Mouse (Mus musculus): ENCODE measurements around the gene Nip7.
"Not testable (repeated sequence)": the region's sequence is repeated elsewhere in the genome, so short reads cannot be mapped to it uniquely, and the experiment has no call there.

Nip7 gene

GRCm38 (mm10) chr8:107065511-107066496 is 9.1 kb downstream of the Nip7 start, which contains the start of gene Tmed6:
Tmed6 (minus strand) TSS chr8:107065644.
- in situ Hi-C loops (cut with MboI, MseI), result no loop called here

- in situ Hi-C loops (cut with MboI, MseI), result no loop called here
Observed at GRCm38 (mm10) chr8:107073706-107074105, 17.0 kb downstream of the Nip7 start.

- in situ Hi-C loops (cut with MboI, MseI), result no loop called here
Observed at GRCm38 (mm10) chr8:107074128-107074527, 17.5 kb downstream of the Nip7 start.

- in situ Hi-C loops (cut with MboI, MseI), result no loop called here
Observed at GRCm38 (mm10) chr8:107076239-107076888, 19.7 kb downstream of the Nip7 start.

- in situ Hi-C loops (cut with MboI, MseI), result no loop called here
Observed at GRCm38 (mm10) chr8:107085358-107085757, 28.7 kb downstream of the Nip7 start.

GRCm38 (mm10) chr8:107086018-107086417 is 29.3 kb downstream of the Nip7 start:
- in situ Hi-C loops (cut with MboI, MseI), result no loop called here

- in situ Hi-C loops (cut with MboI, MseI), result no loop called here
Observed at GRCm38 (mm10) chr8:107088526-107089063, 31.9 kb downstream of the Nip7 start.

GRCm38 (mm10) chr8:107090531-107090930 is 33.9 kb downstream of the Nip7 start:
- in situ Hi-C loops (cut with MboI, MseI), result no loop called here

- in situ Hi-C loops (cut with MboI, MseI), result no loop called here
Observed at GRCm38 (mm10) chr8:107095717-107096365, 39.2 kb downstream of the Nip7 start.

GRCm38 (mm10) chr8:107096366-107097036 is 39.8 kb downstream of the Nip7 start, which contains the start of gene Terf2:
Terf2 (minus strand) TSS chr8:107096547.
- in situ Hi-C loops (cut with MboI, MseI), result no loop called here

GRCm38 (mm10) chr8:107100635-107101034 is 44.0 kb downstream of the Nip7 start:
- in situ Hi-C loops (cut with MboI, MseI), result no loop called here

GRCm38 (mm10) chr8:107104547-107104946 is 47.9 kb downstream of the Nip7 start:
- in situ Hi-C loops (cut with MboI, MseI), result no loop called here

GRCm38 (mm10) chr8:107108089-107108488 is 51.4 kb downstream of the Nip7 start:
- in situ Hi-C loops (cut with MboI, MseI), result not testable (repeated sequence)

- in situ Hi-C loops (cut with MboI, MseI), result no loop called here
Observed at GRCm38 (mm10) chr8:107108978-107109720, 52.5 kb downstream of the Nip7 start.

GRCm38 (mm10) chr8:107109816-107110435 is 53.2 kb downstream of the Nip7 start:
- in situ Hi-C loops (cut with MboI, MseI), result no loop called here
